Mouse (Mus musculus): Measurements from ENCODE around the gene Foxa3. TPM values are rescaled to one million over a fixed set of nuclear protein-coding genes. Genes with fewer than 3 reads are reported as not detected.
"Not testable (repeated sequence)": the region's sequence is repeated elsewhere in the genome, so short reads cannot be mapped to it uniquely, and the experiment has no call there.

Foxa3 gene
- polyA plus RNA-seq (2015; fragmentation: Nextera tagmentation; extraction: Ambion mirVana), result 1.2 and 1.3 TPM in 2 replicates

DNA sequence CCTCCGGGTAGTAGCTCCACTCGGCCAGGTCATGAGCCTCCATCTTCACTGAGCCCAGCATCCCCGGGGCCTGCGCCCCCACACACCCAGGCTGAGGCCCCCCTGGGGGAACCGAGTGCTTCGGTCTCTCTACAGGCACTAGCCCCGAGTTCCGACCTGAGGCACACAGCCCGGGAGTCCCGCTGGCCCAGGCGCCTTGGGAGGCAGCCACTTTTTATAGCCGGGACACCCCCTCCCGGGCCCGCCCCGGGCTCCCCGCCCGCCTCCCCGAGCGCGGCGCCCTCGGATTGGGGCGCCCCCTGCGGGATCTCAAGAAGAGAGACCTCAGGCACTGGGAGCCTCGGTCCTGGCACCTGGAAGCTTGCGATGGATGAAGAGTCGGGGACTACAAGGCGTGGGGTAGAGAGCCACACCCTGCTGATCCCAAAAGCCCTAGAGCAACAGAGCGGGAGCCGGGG is at the start of gene Foxa3:
Gene Foxa3, minus strand, starts transcription at position 182 of the 458 bp plus-strand sequence.
- peak; percentile 34 for ATAC-seq (replicated peaks; ENCODE audit: low FRiP score)
- Histone ChIP-seq H3K27ac (peak within 1 kb of the TSS; percentile 60), H3K4me3 (replicated peaks) (peak within 1 kb of the TSS; percentile 96), H3K9ac (peak within 1 kb of the TSS; percentile 94), H3K4me1 (peaks cover 34% of the 10 kb centered on the region), H3K4me2 (peak within 1 kb of the TSS; percentile 81), H3K9me3 (replicated peaks) (no peaks in the 10 kb centered on the region), H3K27me3 (peaks cover 40% of the 10 kb centered on the region), H3K36me3 (0 out of 2 replicates have a peak, but pooled peaks cover 1% of the 10 kb centered on the region)
- 2% methylated on average over 30 of the region's 30 CpGs for WGBS

DNA sequence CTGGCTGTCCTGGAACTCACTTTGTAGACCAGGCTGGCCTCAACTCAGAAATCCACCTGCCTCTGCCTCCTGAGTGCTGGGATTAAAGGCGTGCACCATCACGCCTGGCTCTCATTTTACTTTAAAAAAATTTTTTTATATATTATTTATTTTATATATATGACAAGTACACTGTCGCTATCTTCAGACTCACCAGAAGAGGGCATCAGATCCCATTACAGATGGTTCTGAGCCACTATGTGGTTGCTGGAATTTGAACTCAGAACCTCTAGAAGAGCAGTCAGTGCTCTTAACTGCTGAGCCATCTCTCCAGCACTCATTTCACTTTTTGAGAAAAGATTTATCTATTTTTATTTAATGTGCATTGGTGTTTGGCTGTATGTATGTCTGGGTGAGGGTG is 47.7 kb upstream of the Foxa3 start:
- H3K27ac ChIP-seq; ATAC-seq (replicated peaks; ENCODE audit: low FRiP score); H3K4me2 ChIP-seq; H3K9me3 ChIP-seq (replicated peaks); H3K4me3 ChIP-seq (replicated peaks); H3K36me3 ChIP-seq; H3K4me1 ChIP-seq; H3K9ac ChIP-seq: not testable (repeated sequence)
- WGBS, result 61% methylated on average over 3 of the region's 3 CpGs
- H3K27me3 ChIP-seq, result peaks cover 20% of the 10 kb centered on the region

GRCm38 (mm10) chr7:19069500-19069899 is 46.2 kb upstream of the Foxa3 start:
- no peak for ATAC-seq (replicated peaks; ENCODE audit: low FRiP score)
- Histone ChIP-seq H3K27ac (no peak overlapping the region), H3K4me2 (no peak overlapping the region), H3K27me3 (peaks cover 35% of the 10 kb centered on the region), H3K9me3 (replicated peaks) (no peaks in the 10 kb centered on the region), H3K36me3 (no peaks in the 10 kb centered on the region), H3K9ac (no peak overlapping the region), H3K4me1 (no peaks in the 10 kb centered on the region), H3K4me3 (replicated peaks) (no peak overlapping the region)
- WGBS, result 50% methylated on average over 3 of the region's 3 CpGs

DNA sequence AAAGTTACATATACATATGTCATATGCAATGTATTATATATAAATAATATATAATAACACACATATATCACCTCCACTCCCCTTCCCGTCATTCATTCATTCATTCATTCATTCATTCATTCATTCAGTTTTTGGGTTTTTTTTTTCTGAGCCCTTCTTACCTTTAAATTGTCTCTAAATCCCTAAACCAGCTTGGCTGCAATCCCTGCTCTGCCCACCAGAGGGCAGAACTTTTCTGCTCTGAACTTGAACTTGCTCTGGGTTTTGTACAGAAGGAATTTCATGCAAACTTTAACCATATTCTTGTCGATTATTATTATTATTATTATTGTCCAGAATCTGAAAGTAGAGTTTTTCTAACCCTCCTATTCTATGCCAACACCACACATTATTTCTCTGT is 45.4 kb upstream of the Foxa3 start:
- H3K36me3 ChIP-seq, result no peaks in the 10 kb centered on the region
- H3K27ac ChIP-seq, result no peak overlapping the region
- 6% methylated on average over 2 of the region's 2 CpGs for WGBS
- H3K4me3 ChIP-seq (replicated peaks), result no peak overlapping the region
- H3K4me2 ChIP-seq, result no peak overlapping the region
- H3K9ac ChIP-seq, result no peak overlapping the region
- peaks cover 39% of the 10 kb centered on the region for H3K27me3 ChIP-seq
- no peaks in the 10 kb centered on the region for H3K9me3 ChIP-seq (replicated peaks)
- ATAC-seq (replicated peaks; ENCODE audit: low FRiP score), result no peak
- H3K4me1 ChIP-seq, result no peaks in the 10 kb centered on the region

DNA sequence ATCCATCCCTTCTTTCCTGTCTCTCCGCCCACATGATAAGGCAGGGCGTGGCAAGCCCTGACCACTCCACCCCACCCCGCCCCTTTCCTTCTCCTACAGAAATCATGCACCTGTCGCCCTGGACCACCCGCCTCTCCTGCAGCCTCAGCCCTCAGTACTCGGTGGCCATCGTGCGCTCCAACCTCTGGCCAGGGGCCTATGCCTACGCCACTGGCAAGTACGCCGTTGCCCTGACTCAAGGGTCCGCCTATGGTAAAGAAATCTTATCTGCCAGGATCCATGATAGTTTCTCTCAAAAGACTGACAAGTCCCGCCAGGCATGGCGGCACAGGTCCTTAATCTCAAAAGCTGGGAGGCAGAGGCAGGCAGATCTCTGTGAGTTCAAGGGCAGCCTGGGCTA is 44.6 kb upstream of the Foxa3 start:
- Histone ChIP-seq H3K4me3 (replicated peaks) (no peak overlapping the region), H3K4me2 (no peak overlapping the region), H3K4me1 (no peaks in the 10 kb centered on the region), H3K9ac (no peak overlapping the region), H3K9me3 (replicated peaks) (no peaks in the 10 kb centered on the region), H3K36me3 (no peaks in the 10 kb centered on the region), H3K27me3 (peaks cover 42% of the 10 kb centered on the region), H3K27ac (no peak overlapping the region)
- no peak for ATAC-seq (replicated peaks; ENCODE audit: low FRiP score)
- WGBS, result 66% methylated on average over 13 of the region's 14 CpGs

DNA sequence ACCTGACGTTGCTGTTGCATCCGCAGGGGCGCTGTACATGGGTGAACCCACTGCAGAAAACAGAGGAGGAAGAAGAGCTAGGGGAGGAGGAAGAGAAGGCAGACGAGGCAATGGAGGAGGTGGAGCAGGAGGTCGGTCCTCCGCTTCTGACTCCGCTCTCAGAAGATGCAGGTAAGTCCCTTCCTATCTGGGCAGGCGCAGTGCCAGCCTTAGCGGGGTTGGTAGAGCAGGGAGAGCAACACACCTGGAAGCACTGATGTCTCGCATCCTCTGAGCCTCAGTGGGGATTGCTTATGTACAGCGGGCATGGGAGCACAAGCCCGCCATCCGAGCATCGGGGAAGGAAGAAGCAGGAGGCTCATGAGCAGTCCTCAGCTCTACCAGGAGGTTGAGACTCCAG is 43.7 kb upstream of the Foxa3 start:
- 47% methylated on average over 14 of the region's 14 CpGs for WGBS
- no peaks in the 10 kb centered on the region for H3K36me3 ChIP-seq
- H3K9me3 ChIP-seq (replicated peaks), result no peaks in the 10 kb centered on the region
- ATAC-seq (replicated peaks; ENCODE audit: low FRiP score), result no peak
- H3K27ac ChIP-seq, result no peak overlapping the region
- H3K4me2 ChIP-seq, result no peak overlapping the region
- H3K4me3 ChIP-seq (replicated peaks), result no peak overlapping the region
- H3K27me3 ChIP-seq, result peaks cover 42% of the 10 kb centered on the region
- no peaks in the 10 kb centered on the region for H3K4me1 ChIP-seq
- H3K9ac ChIP-seq, result no peak overlapping the region

- H3K9me3 ChIP-seq (replicated peaks), result no peaks in the 10 kb centered on the region
- no peaks in the 10 kb centered on the region for H3K36me3 ChIP-seq
- no peak overlapping the region for H3K27ac ChIP-seq
- peak overlapping the region; percentile 8 for H3K4me2 ChIP-seq
- no peaks in the 10 kb centered on the region for H3K4me1 ChIP-seq
- no peak overlapping the region; the same call in 1 of the 2 replicates for H3K4me3 ChIP-seq (replicated peaks)
- H3K27me3 ChIP-seq, result peaks cover 42% of the 10 kb centered on the region
- 54% methylated on average over 13 of the region's 13 CpGs for WGBS
- no peak overlapping the region for H3K9ac ChIP-seq
- no peak for ATAC-seq (replicated peaks; ENCODE audit: low FRiP score)
Measured at GRCm38 (mm10) chr7:19065896-19066295, 42.6 kb upstream of the Foxa3 start.

DNA sequence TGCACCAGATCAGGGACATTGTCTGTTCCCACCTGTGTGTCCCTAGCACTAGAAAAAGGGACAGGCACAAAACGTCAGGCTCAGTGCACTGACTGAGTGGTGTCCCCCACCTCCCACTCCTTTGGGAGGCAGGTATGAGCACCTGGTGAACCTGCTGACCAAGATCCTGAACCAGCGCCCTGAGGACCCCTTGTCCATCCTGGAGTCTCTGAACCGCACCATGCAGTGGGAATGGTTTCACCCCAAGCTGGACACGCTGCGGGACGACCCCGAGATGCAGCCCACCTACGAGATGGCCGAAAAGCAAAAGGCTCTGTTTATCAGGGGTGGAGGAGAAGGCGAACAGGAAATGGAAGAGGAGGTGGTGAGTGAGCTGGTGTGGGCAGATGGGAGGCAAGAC is 34.1 kb upstream of the Foxa3 start:
- H3K27ac ChIP-seq, result no peak overlapping the region
- ATAC-seq (replicated peaks; ENCODE audit: low FRiP score), result no peak
- peaks cover 9% of the 10 kb centered on the region for H3K4me1 ChIP-seq
- no peaks in the 10 kb centered on the region for H3K27me3 ChIP-seq
- no peak overlapping the region for H3K9ac ChIP-seq
- no peak overlapping the region for H3K4me3 ChIP-seq (replicated peaks)
- H3K36me3 ChIP-seq, result peaks cover 21% of the 10 kb centered on the region
- WGBS, result 87% methylated on average over 10 of the region's 10 CpGs
- no peaks in the 10 kb centered on the region for H3K9me3 ChIP-seq (replicated peaks)
- no peak overlapping the region for H3K4me2 ChIP-seq

GRCm38 (mm10) chr7:19055108-19055507 is 31.8 kb upstream of the Foxa3 start:
- no peak overlapping the region for H3K27ac ChIP-seq
- peaks cover 9% of the 10 kb centered on the region for H3K4me1 ChIP-seq
- WGBS, result 92% methylated on average over 8 of the region's 8 CpGs
- no peaks in the 10 kb centered on the region for H3K9me3 ChIP-seq (replicated peaks)
- H3K4me3 ChIP-seq (replicated peaks), result no peak overlapping the region
- H3K36me3 ChIP-seq, result peaks cover 44% of the 10 kb centered on the region
- H3K27me3 ChIP-seq, result no peaks in the 10 kb centered on the region
- H3K9ac ChIP-seq, result no peak overlapping the region
- ATAC-seq (replicated peaks; ENCODE audit: low FRiP score), result no peak
- no peak overlapping the region for H3K4me2 ChIP-seq

DNA sequence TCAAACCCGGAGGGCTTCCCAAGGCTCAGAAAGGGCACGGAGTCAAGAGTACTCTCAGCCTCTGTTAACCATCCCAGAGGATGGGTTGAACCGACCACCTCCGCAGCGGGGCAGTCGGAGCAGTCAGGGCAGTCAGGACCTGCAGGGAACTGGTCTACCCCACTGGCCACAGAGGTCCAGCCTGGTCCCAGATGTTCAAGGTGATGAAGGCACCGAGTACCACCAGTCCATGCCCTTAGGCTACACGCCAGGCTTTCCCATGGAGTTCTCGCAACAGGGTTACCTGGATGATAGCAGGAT is 31.4 kb upstream of the Foxa3 start:
- H3K9me3 ChIP-seq (replicated peaks), result no peaks in the 10 kb centered on the region
- WGBS, result 63% methylated on average over 9 of the region's 9 CpGs
- no peak overlapping the region for H3K4me3 ChIP-seq (replicated peaks)
- H3K4me1 ChIP-seq, result peaks cover 9% of the 10 kb centered on the region
- H3K4me2 ChIP-seq, result peak overlapping the region; percentile 48
- no peak overlapping the region for H3K9ac ChIP-seq
- no peak overlapping the region for H3K27ac ChIP-seq
- H3K36me3 ChIP-seq, result peaks cover 48% of the 10 kb centered on the region
- ATAC-seq (replicated peaks; ENCODE audit: low FRiP score), result no peak; the same call in 1 of the 2 replicates
- H3K27me3 ChIP-seq, result no peaks in the 10 kb centered on the region

- peaks cover 9% of the 10 kb centered on the region for H3K4me1 ChIP-seq
- peak; percentile 46 for ATAC-seq (replicated peaks; ENCODE audit: low FRiP score)
- peak within 1 kb of the TSS; percentile 48 for H3K4me2 ChIP-seq
- H3K9me3 ChIP-seq (replicated peaks), result no peaks in the 10 kb centered on the region
- H3K27ac ChIP-seq, result no peak within 1 kb of the TSS
- H3K9ac ChIP-seq, result no peak within 1 kb of the TSS
- no peak within 1 kb of the TSS; the same call in 1 of the 2 replicates for H3K4me3 ChIP-seq (replicated peaks)
- WGBS, result 22% methylated on average over 33 of the region's 33 CpGs
- peaks cover 53% of the 10 kb centered on the region for H3K36me3 ChIP-seq
- H3K27me3 ChIP-seq, result no peaks in the 10 kb centered on the region
Measured at GRCm38 (mm10) chr7:19054047-19054776, 30.9 kb upstream of the Foxa3 start, which contains the start of gene Rsph6a. Gene Rsph6a (plus strand): TSS chr7:19054690.

DNA sequence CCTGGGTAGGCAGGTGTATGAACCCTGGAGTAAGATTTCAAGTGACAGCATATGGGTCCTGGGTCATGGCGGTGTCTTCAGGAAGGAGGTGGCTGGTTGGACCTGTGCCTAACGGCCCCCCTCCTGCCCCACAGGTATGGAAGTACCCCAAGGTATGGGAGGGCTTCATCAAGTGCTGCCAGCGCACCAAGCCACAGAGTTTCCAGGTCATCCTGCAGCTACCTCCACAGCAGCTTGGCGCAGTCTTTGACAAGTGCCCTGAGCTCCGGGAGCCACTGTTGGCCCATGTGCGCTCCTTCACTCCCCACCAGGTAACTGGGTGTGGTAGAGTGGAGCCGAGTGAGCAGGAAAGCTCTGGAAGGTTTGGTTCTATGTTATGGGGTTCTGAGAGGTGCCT is 29.8 kb upstream of the Foxa3 start:
- Histone ChIP-seq H3K36me3 (peaks cover 64% of the 10 kb centered on the region), H3K9ac (no peak overlapping the region), H3K4me2 (no peak overlapping the region), H3K9me3 (replicated peaks) (no peaks in the 10 kb centered on the region), H3K27me3 (no peaks in the 10 kb centered on the region), H3K4me1 (peaks cover 9% of the 10 kb centered on the region), H3K4me3 (replicated peaks) (no peak overlapping the region), H3K27ac (no peak overlapping the region)
- WGBS, result 89% methylated on average over 7 of the region's 7 CpGs
- no peak for ATAC-seq (replicated peaks; ENCODE audit: low FRiP score)
